Mouse (Mus musculus) forebrain, postnatal 0 days (tissue): ENCODE measurements around the gene Krt20. TPM values are rescaled to one million over a fixed set of nuclear protein-coding genes. Genes with fewer than 3 reads are reported as not detected.

ENCODE experiments used
- ATAC-seq: fragments of 200-750 bp; cut with Nextera tagmentation; 2 replicates; pipeline ENCODE4 v1.8.0; 2017; ENCODE audit warnings: mild to moderate bottlenecking, moderate library complexity
- DNase-seq: peaks from one replicate; pipeline ENCODE4 v3.0.0-alpha.2; 2015
- H3K27ac ChIP-seq: fragments of 300-500 bp; sonication (generic); 2 replicates; pipeline ENCODE4 v1.5.1; 2014; ENCODE audit warnings: low read depth, mild to moderate bottlenecking, antibody characterized with exemption, low read length, moderate library complexity, mixed read lengths
- H3K27me3 ChIP-seq: fragments of 300-500 bp; sonication (generic); 2 replicates; pipeline ENCODE4 v1.6.1; 2014; ENCODE audit warnings: mild to moderate bottlenecking, low read length, mixed read lengths; ENCODE audit not compliant: insufficient read depth
- H3K36me3 ChIP-seq: fragments of 300-500 bp; sonication (generic); 2 replicates; pipeline ENCODE4 v1.6.1; 2014; ENCODE audit warnings: mild to moderate bottlenecking, moderate library complexity; ENCODE audit not compliant: insufficient read depth
- H3K4me1 ChIP-seq: fragments of 300-500 bp; sonication (generic); 2 replicates; pipeline ENCODE4 v1.6.1; 2014; ENCODE audit warnings: antibody characterized with exemption; ENCODE audit not compliant: insufficient read depth
- H3K4me2 ChIP-seq: fragments of 300-500 bp; sonication (generic); 2 replicates; pipeline ENCODE4 v1.6.1; 2014; ENCODE audit warnings: low read depth, mild to moderate bottlenecking, moderate library complexity
- H3K4me3 ChIP-seq: fragments of 300-500 bp; sonication (generic); 2 replicates; pipeline ENCODE4 v1.5.1; 2014; ENCODE audit warnings: low read depth, low read length, mixed read lengths
- H3K9ac ChIP-seq: fragments of 300-500 bp; sonication (generic); 2 replicates; pipeline ENCODE4 v1.6.1; 2014; ENCODE audit warnings: mild to moderate bottlenecking
- H3K9me3 ChIP-seq: fragments of 300-500 bp; sonication (generic); 2 replicates; pipeline ENCODE4 v1.6.1; 2016; ENCODE audit warnings: low read length
- CTCF ChIP-seq: sonication (generic); IDR thresholded peaks from 2 replicates; pipeline ENCODE4 v1.5.1; 2016; ENCODE audit warnings: antibody characterized with exemption, control low read depth, low read depth
- WGBS: fragments of 180-500 bp; shearing (Covaris S2); extraction: QIAGEN DNeasy Blood & Tissue Kit; methylation state at CpG from one replicate; pipeline ENCODE4 v1.1.7; 2014; 5-methylcytosine and 5-hydroxymethylcytosine counted together
- polyA plus RNA-seq: library from polyadenylated mRNA; unstranded; fragments of >200 nt; fragmentation: Nextera tagmentation; extraction: Ambion mirVana; gene quantifications from 2 replicates; pipeline ENCODE4 v1.2.1, GENCODE M21; 2015
- total RNA-seq: library from RNA; depleted of rRNA; stranded (reverse); fragments of >200 nt; gene quantifications from 2 replicates; pipeline ENCODE4 v1.2.3, GENCODE M21; 2014

Gene Krt20
- total and polyA plus RNA-seq, 2 experiments from 2014 or later = 0.10 TPM; not detected in 1

GRCm38 (mm10) chr11:99466316-99466715 is 28.4 kb upstream of the Krt20 start:
- ATAC-seq = no peak
- H3K27me3 ChIP-seq = peaks cover 4% of the 10 kb centered on the region; the same call in 1 of the 2 replicates
- H3K36me3 ChIP-seq = no peaks in the 10 kb centered on the region
- H3K9ac ChIP-seq = no peak overlapping the region
- H3K4me3 ChIP-seq = no peak overlapping the region
- no peaks in the 10 kb centered on the region for H3K9me3 ChIP-seq
- H3K27ac ChIP-seq = no peak overlapping the region
- no peak for TF ChIP-seq CTCF
- DNase-seq = peak; percentile 10
- 44% methylated on average over 7 of the region's 7 CpGs for WGBS
- no peaks in the 10 kb centered on the region for H3K4me1 ChIP-seq
- no peak overlapping the region for H3K4me2 ChIP-seq

GRCm38 (mm10) chr11:99464836-99465235 is 26.9 kb upstream of the Krt20 start:
- Histone ChIP-seq H3K27me3 (peaks cover 4% of the 10 kb centered on the region; the same call in 1 of the 2 replicates), H3K4me3 (no peak overlapping the region), H3K9me3 (no peaks in the 10 kb centered on the region), H3K9ac (no peak overlapping the region), H3K36me3 (no peaks in the 10 kb centered on the region), H3K27ac (no peak overlapping the region), H3K4me2 (no peak overlapping the region), H3K4me1 (no peaks in the 10 kb centered on the region)
- DNase-seq (peak; percentile 93), ATAC-seq (peak; percentile 38; the same call in 1 of the 2 replicates)
- WGBS = 5% methylated on average over 5 of the region's 5 CpGs
- peak; percentile 86 for TF ChIP-seq CTCF

GRCm38 (mm10) chr11:99463155-99463554 is 25.2 kb upstream of the Krt20 start:
- Histone ChIP-seq H3K9ac (no peak overlapping the region), H3K4me2 (no peak overlapping the region), H3K27me3 (peaks cover 4% of the 10 kb centered on the region; the same call in 1 of the 2 replicates), H3K4me1 (no peaks in the 10 kb centered on the region), H3K4me3 (no peak overlapping the region), H3K36me3 (no peaks in the 10 kb centered on the region), H3K27ac (no peak overlapping the region), H3K9me3 (no peaks in the 10 kb centered on the region)
- ATAC-seq (peak; percentile 60), DNase-seq (peak; percentile 88)
- TF ChIP-seq CTCF = peak; percentile 97
- 12% methylated on average over 8 of the region's 8 CpGs for WGBS

GRCm38 (mm10) chr11:99461736-99462135 is 23.8 kb upstream of the Krt20 start:
- H3K27me3 ChIP-seq = peaks cover 4% of the 10 kb centered on the region; the same call in 1 of the 2 replicates
- no peak for TF ChIP-seq CTCF
- H3K36me3 ChIP-seq = no peaks in the 10 kb centered on the region
- 72% methylated on average over 7 of the region's 7 CpGs for WGBS
- no peak overlapping the region for H3K4me3 ChIP-seq
- H3K4me2 ChIP-seq = no peak overlapping the region
- H3K4me1 ChIP-seq = no peaks in the 10 kb centered on the region
- ATAC-seq (no peak), DNase-seq (no peak)
- H3K9ac ChIP-seq = no peak overlapping the region
- H3K27ac ChIP-seq = no peak overlapping the region
- no peaks in the 10 kb centered on the region for H3K9me3 ChIP-seq

GRCm38 (mm10) chr11:99458887-99459286 is 20.9 kb upstream of the Krt20 start:
- Histone ChIP-seq H3K36me3 (no peaks in the 10 kb centered on the region), H3K27me3 (peaks cover 4% of the 10 kb centered on the region; the same call in 1 of the 2 replicates), H3K4me2 (no peak overlapping the region), H3K4me3 (no peak overlapping the region), H3K9me3 (no peaks in the 10 kb centered on the region), H3K4me1 (no peaks in the 10 kb centered on the region), H3K9ac (no peak overlapping the region), H3K27ac (no peak overlapping the region)
- no peak for ATAC-seq
- WGBS = 74% methylated on average over 7 of the region's 7 CpGs
- no peak for DNase-seq
- TF ChIP-seq CTCF = no peak

GRCm38 (mm10) chr11:99454759-99455158 is 16.8 kb upstream of the Krt20 start:
- no peak overlapping the region for H3K9ac ChIP-seq
- no peak for DNase-seq
- no peak for ATAC-seq
- no peak overlapping the region for H3K27ac ChIP-seq
- H3K36me3 ChIP-seq = no peaks in the 10 kb centered on the region
- TF ChIP-seq CTCF = no peak
- H3K27me3 ChIP-seq = no peaks in the 10 kb centered on the region
- H3K4me3 ChIP-seq = no peak overlapping the region
- no peaks in the 10 kb centered on the region for H3K9me3 ChIP-seq
- WGBS = 73% methylated on average over 10 of the region's 10 CpGs
- no peaks in the 10 kb centered on the region for H3K4me1 ChIP-seq
- H3K4me2 ChIP-seq = no peak overlapping the region

- no peaks in the 10 kb centered on the region for H3K4me1 ChIP-seq
- DNase-seq (no peak), ATAC-seq (no peak)
- no peak overlapping the region for H3K4me3 ChIP-seq
- no peak overlapping the region for H3K4me2 ChIP-seq
- H3K9ac ChIP-seq = no peak overlapping the region
- TF ChIP-seq CTCF = no peak
- H3K9me3 ChIP-seq = no peaks in the 10 kb centered on the region
- H3K27ac ChIP-seq = no peak overlapping the region
- no peaks in the 10 kb centered on the region for H3K27me3 ChIP-seq
- 93% methylated on average over 4 of the region's 4 CpGs for WGBS
- no peaks in the 10 kb centered on the region for H3K36me3 ChIP-seq
Observed at GRCm38 (mm10) chr11:99454044-99454443, 16.1 kb upstream of the Krt20 start.
